Mouse (Mus musculus) neural tube, embryonic 12.5 days (tissue): ENCODE data around the gene Casp7. TPM values are rescaled to one million over a fixed set of nuclear protein-coding genes. Genes with fewer than 3 reads are reported as not detected.

ENCODE experiments used
- ATAC-seq: fragments of 200-750 bp; cut with Nextera tagmentation; 2 replicates; pipeline ENCODE4 v1.8.0; 2017; ENCODE audit warnings: low read depth, mild to moderate bottlenecking, moderate TSS enrichment, moderate library complexity; ENCODE audit not compliant: low FRiP score
- H3K27ac ChIP-seq: fragments of 300-500 bp; sonication (generic); 2 replicates; pipeline ENCODE4 v1.5.1; 2016
- H3K27me3 ChIP-seq: fragments of 300-500 bp; sonication (generic); replicated peaks from 2 replicates; pipeline ENCODE4 v1.6.1; 2016; ENCODE audit warnings: mild to moderate bottlenecking
- H3K36me3 ChIP-seq: fragments of 300-500 bp; sonication (generic); 2 replicates; pipeline ENCODE4 v1.6.1; 2016; ENCODE audit warnings: mild to moderate bottlenecking
- H3K4me1 ChIP-seq: fragments of 300-500 bp; sonication (generic); 2 replicates; pipeline ENCODE4 v1.6.1; 2016
- H3K4me2 ChIP-seq: fragments of 300-500 bp; sonication (generic); replicated peaks from 2 replicates; pipeline ENCODE4 v1.6.1; 2016; ENCODE audit warnings: mild to moderate bottlenecking
- H3K4me3 ChIP-seq: fragments of 300-500 bp; sonication (generic); 2 replicates; pipeline ENCODE4 v1.5.1; 2016
- H3K9ac ChIP-seq: fragments of 300-500 bp; sonication (generic); 2 replicates; pipeline ENCODE4 v1.6.1; 2016; ENCODE audit warnings: mild to moderate bottlenecking
- H3K9me3 ChIP-seq: fragments of 300-500 bp; sonication (generic); 2 replicates; pipeline ENCODE4 v1.6.1; 2016; ENCODE audit warnings: mild to moderate bottlenecking
- WGBS: fragments of 180-500 bp; shearing (Covaris S2); methylation state at CpG from one replicate; pipeline ENCODE4 v1.1.7; 2016; 5-methylcytosine and 5-hydroxymethylcytosine counted together
- polyA plus RNA-seq: library from polyadenylated mRNA; unstranded; fragments of >200 nt; fragmentation: Nextera tagmentation; extraction: Ambion mirVana; gene quantifications from 2 replicates; pipeline ENCODE4 v1.2.1, GENCODE M21; 2016

Casp7 gene
- polyA plus RNA-seq, 1 experiment from 2014 or later: 16.4 TPM

- no peak overlapping the region for H3K9ac ChIP-seq
- WGBS: 71% methylated on average over 13 of the region's 13 CpGs
- peaks cover 10% of the 10 kb centered on the region; the same call in 1 of the 2 replicates for H3K4me1 ChIP-seq
- no peak overlapping the region for H3K4me3 ChIP-seq
- no peak for ATAC-seq
- H3K27ac ChIP-seq: no peak overlapping the region
- H3K36me3 ChIP-seq: no peaks in the 10 kb centered on the region
- H3K9me3 ChIP-seq: no peaks in the 10 kb centered on the region
- H3K27me3 ChIP-seq: no peaks in the 10 kb centered on the region
- H3K4me2 ChIP-seq: no peak overlapping the region
Observed at GRCm38 (mm10) chr19:56485376-56486271, 88.7 kb downstream of the Casp7 start.

- no peaks in the 10 kb centered on the region for H3K9me3 ChIP-seq
- no peak for ATAC-seq
- no peak overlapping the region for H3K4me3 ChIP-seq
- WGBS: 90% methylated on average over 7 of the region's 7 CpGs
- H3K27me3 ChIP-seq: no peaks in the 10 kb centered on the region
- H3K9ac ChIP-seq: no peak overlapping the region
- H3K4me2 ChIP-seq: no peak overlapping the region
- peaks cover 10% of the 10 kb centered on the region; the same call in 1 of the 2 replicates for H3K4me1 ChIP-seq
- H3K36me3 ChIP-seq: no peaks in the 10 kb centered on the region
- no peak overlapping the region for H3K27ac ChIP-seq
Observed at GRCm38 (mm10) chr19:56486926-56487325, 90.0 kb downstream of the Casp7 start.

GRCm38 (mm10) chr19:56487339-56487738 is 90.4 kb downstream of the Casp7 start:
- Histone ChIP-seq H3K4me1 (peaks cover 10% of the 10 kb centered on the region; the same call in 1 of the 2 replicates), H3K9me3 (no peaks in the 10 kb centered on the region), H3K27ac (no peak overlapping the region), H3K36me3 (no peaks in the 10 kb centered on the region), H3K4me3 (no peak overlapping the region), H3K27me3 (no peaks in the 10 kb centered on the region), H3K4me2 (no peak overlapping the region), H3K9ac (no peak overlapping the region)
- 91% methylated on average over 2 of the region's 2 CpGs for WGBS
- no peak for ATAC-seq

DNA sequence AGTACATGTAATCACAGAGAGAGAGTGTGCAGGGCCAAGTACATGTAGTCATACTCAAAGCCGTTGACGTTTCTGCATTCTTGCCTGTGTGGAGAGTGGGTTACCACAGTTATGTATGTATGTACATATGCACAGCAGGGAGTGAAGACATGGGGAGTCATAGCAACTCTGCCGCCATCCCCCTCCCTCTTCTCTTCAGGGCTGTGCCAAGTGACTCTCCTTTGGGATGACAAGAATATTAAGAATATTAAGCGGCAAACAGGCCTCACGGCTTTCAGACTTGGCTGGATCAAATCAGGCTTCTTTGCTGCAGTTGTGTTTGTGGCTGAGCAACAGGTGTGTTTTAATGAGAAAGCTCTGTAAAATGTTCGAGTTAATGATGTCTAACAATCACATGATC is 92.7 kb downstream of the Casp7 start:
- Histone ChIP-seq H3K4me2 (no peak overlapping the region), H3K27ac (no peak overlapping the region), H3K27me3 (no peaks in the 10 kb centered on the region), H3K36me3 (no peaks in the 10 kb centered on the region), H3K9me3 (no peaks in the 10 kb centered on the region), H3K9ac (no peak overlapping the region), H3K4me3 (no peak overlapping the region), H3K4me1 (peaks cover 10% of the 10 kb centered on the region; the same call in 1 of the 2 replicates)
- WGBS: 91% methylated on average over 6 of the region's 6 CpGs
- ATAC-seq: no peak

Other genes with a start within 250 kb of the Casp7 start
- not detected in 2 replicates for gene Habp2, start 110.0 kb upstream of the Casp7 start, polyA plus RNA-seq
- 0.19 and 0.27 TPM in 2 replicates for gene Nrap, start 7.1 kb upstream of the Casp7 start, polyA plus RNA-seq
- 0.15 TPM in 1 of 2 replicates, not detected in the other for gene Plekhs1, start 64.5 kb downstream of the Casp7 start, polyA plus RNA-seq
- 12.1 and 16.0 TPM in 2 replicates for gene Dclre1a, start 151.1 kb downstream of the Casp7 start, polyA plus RNA-seq
- 12.7 and 14.7 TPM in 2 replicates for gene Nhlrc2, start 151.1 kb downstream of the Casp7 start, polyA plus RNA-seq